Mouse (Mus musculus) macrophage (primary cell): Measurements from ENCODE around the gene Ror1. TPM values are rescaled to one million over a fixed set of nuclear protein-coding genes. Genes with fewer than 3 reads are reported as not detected.

ENCODE experiments used
- H3K27ac ChIP-seq: fragments of 350-480 bp; formaldehyde crosslinking; 2 replicates; pipeline ENCODE4 v1.9.0; 2021
- H3K36me3 ChIP-seq: fragments of 350-480 bp; formaldehyde crosslinking; 2 replicates; pipeline ENCODE4 v1.9.0; 2021; ENCODE audit errors: inconsistent target
- H3K4me3 ChIP-seq: fragments of 350-480 bp; formaldehyde crosslinking; 2 replicates; pipeline ENCODE4 v1.9.0; 2021; ENCODE audit errors: inconsistent target
- H3K79me2 ChIP-seq: fragments of 350-480 bp; formaldehyde crosslinking; 2 replicates; pipeline ENCODE4 v1.9.0; 2021; ENCODE audit errors: inconsistent target
- WGBS: methylation state at CpG from one replicate; pipeline ENCODE4 v1.1.7; 2026; ENCODE audit warnings: inconsistent platforms; ENCODE audit not compliant: missing documents; 5-methylcytosine and 5-hydroxymethylcytosine counted together
- polyA plus RNA-seq: library from polyadenylated mRNA; stranded (reverse); fragments of 250-400 nt; gene quantifications from 3 replicates; pipeline ENCODE4 v1.2.4, GENCODE M21; 2018; ENCODE audit warnings: inconsistent platforms

Ror1 gene
- polyA plus RNA-seq, 1 experiment from 2014 or later, result not detected

- Histone ChIP-seq H3K4me3 (no peak overlapping the region), H3K27ac (no peak overlapping the region), H3K79me2 (no peaks in the 10 kb centered on the region), H3K36me3 (no peaks in the 10 kb centered on the region)
- 94% methylated on average over 11 of the region's 12 CpGs for WGBS
These were observed 31.1 kb downstream of the Ror1 start for GRCm38 (mm10) chr4:100126531-100127310.

- H3K36me3 ChIP-seq, result no peaks in the 10 kb centered on the region
- WGBS, result 91% methylated on average over 12 of the region's 12 CpGs
- H3K27ac ChIP-seq, result no peak overlapping the region
- H3K79me2 ChIP-seq, result no peaks in the 10 kb centered on the region
- no peak overlapping the region for H3K4me3 ChIP-seq
These were observed 32.7 kb downstream of the Ror1 start for GRCm38 (mm10) chr4:100128026-100128922.

- H3K27ac ChIP-seq, result no peak overlapping the region
- WGBS, result 86% methylated on average over 5 of the region's 5 CpGs
- no peaks in the 10 kb centered on the region for H3K36me3 ChIP-seq
- no peaks in the 10 kb centered on the region for H3K79me2 ChIP-seq
- H3K4me3 ChIP-seq, result no peak overlapping the region
These were observed 33.6 kb downstream of the Ror1 start for GRCm38 (mm10) chr4:100129201-100129600.

GRCm38 (mm10) chr4:100130771-100131475 is 35.3 kb downstream of the Ror1 start:
- Histone ChIP-seq H3K36me3 (no peaks in the 10 kb centered on the region), H3K79me2 (no peaks in the 10 kb centered on the region), H3K4me3 (no peak overlapping the region), H3K27ac (no peak overlapping the region)
- WGBS, result 81% methylated on average over 3 of the region's 3 CpGs

- no peaks in the 10 kb centered on the region for H3K36me3 ChIP-seq
- H3K79me2 ChIP-seq, result no peaks in the 10 kb centered on the region
- no peak overlapping the region for H3K27ac ChIP-seq
- H3K4me3 ChIP-seq, result no peak overlapping the region
- WGBS, result 89% methylated on average over 2 of the region's 2 CpGs
These were observed 35.9 kb downstream of the Ror1 start for GRCm38 (mm10) chr4:100131488-100131887.

GRCm38 (mm10) chr4:100132261-100132660 is 36.7 kb downstream of the Ror1 start:
- H3K79me2 ChIP-seq, result no peaks in the 10 kb centered on the region
- no peak overlapping the region for H3K27ac ChIP-seq
- H3K4me3 ChIP-seq, result no peak overlapping the region
- H3K36me3 ChIP-seq, result no peaks in the 10 kb centered on the region
- WGBS, result 90% methylated on average over 3 of the region's 3 CpGs

- Histone ChIP-seq H3K36me3 (no peaks in the 10 kb centered on the region), H3K4me3 (no peak overlapping the region), H3K79me2 (no peaks in the 10 kb centered on the region), H3K27ac (no peak overlapping the region)
- 85% methylated on average over 4 of the region's 4 CpGs for WGBS
These were observed 40.5 kb downstream of the Ror1 start for GRCm38 (mm10) chr4:100136046-100136445.

GRCm38 (mm10) chr4:100137102-100137835 is 41.7 kb downstream of the Ror1 start:
- Histone ChIP-seq H3K27ac (no peak overlapping the region), H3K79me2 (no peaks in the 10 kb centered on the region), H3K4me3 (no peak overlapping the region), H3K36me3 (no peaks in the 10 kb centered on the region)
- WGBS, result 95% methylated on average over 11 of the region's 11 CpGs

- Histone ChIP-seq H3K4me3 (no peak overlapping the region), H3K36me3 (no peaks in the 10 kb centered on the region), H3K79me2 (no peaks in the 10 kb centered on the region), H3K27ac (no peak overlapping the region)
- WGBS, result 94% methylated on average over 2 of the region's 2 CpGs
These were observed 46.0 kb downstream of the Ror1 start for GRCm38 (mm10) chr4:100141626-100142025.

GRCm38 (mm10) chr4:100144744-100145143 is 49.2 kb downstream of the Ror1 start:
- no peak overlapping the region for H3K4me3 ChIP-seq
- H3K27ac ChIP-seq, result no peak overlapping the region
- 89% methylated on average over 4 of the region's 4 CpGs for WGBS

GRCm38 (mm10) chr4:100150797-100151196 is 55.2 kb downstream of the Ror1 start:
- Histone ChIP-seq H3K27ac (no peak overlapping the region), H3K79me2 (no peaks in the 10 kb centered on the region), H3K36me3 (no peaks in the 10 kb centered on the region), H3K4me3 (no peak overlapping the region)
- 100% methylated on average over 1 of the region's 1 CpGs for WGBS

More at GRCm38 (mm10) chr4:100144744-100145143, 49.2 kb downstream of the Ror1 start:
- H3K36me3 ChIP-seq, result no peaks in the 10 kb centered on the region
- H3K79me2 ChIP-seq, result no peaks in the 10 kb centered on the region

- Histone ChIP-seq H3K36me3 (no peaks in the 10 kb centered on the region), H3K79me2 (no peaks in the 10 kb centered on the region), H3K4me3 (no peak overlapping the region), H3K27ac (no peak overlapping the region)
- 89% methylated on average over 7 of the region's 7 CpGs for WGBS
These were observed 59.1 kb downstream of the Ror1 start for GRCm38 (mm10) chr4:100154560-100155130.

- Histone ChIP-seq H3K27ac (no peak overlapping the region), H3K4me3 (no peak overlapping the region), H3K36me3 (no peaks in the 10 kb centered on the region), H3K79me2 (no peaks in the 10 kb centered on the region)
- 90% methylated on average over 3 of the region's 3 CpGs for WGBS
These were observed 60.1 kb downstream of the Ror1 start for GRCm38 (mm10) chr4:100155731-100156130.

- H3K79me2 ChIP-seq, result no peaks in the 10 kb centered on the region
- no peak overlapping the region for H3K27ac ChIP-seq
- WGBS, result 94% methylated on average over 5 of the region's 5 CpGs
- no peak overlapping the region for H3K4me3 ChIP-seq
- no peaks in the 10 kb centered on the region for H3K36me3 ChIP-seq
These were observed 62.8 kb downstream of the Ror1 start for GRCm38 (mm10) chr4:100158401-100158800.
